Mouse (Mus musculus): Measurements from ENCODE around the gene Hoxb5. TPM values are rescaled to one million over a fixed set of nuclear protein-coding genes. Genes with fewer than 3 reads are reported as not detected.

Hoxb5 gene
- polyA plus RNA-seq, 1 experiment from 2014 or later = 0.09 TPM

GRCm38 (mm10) chr11:96301837-96302236 is 1.3 kb upstream of the Hoxb5 start:
- Histone ChIP-seq H3K9ac (no peak overlapping the region), H3K4me2 (no peak overlapping the region), H3K9me3 (no peaks in the 10 kb centered on the region), H3K4me1 (peaks cover 3% of the 10 kb centered on the region), H3K27ac (no peak overlapping the region), H3K36me3 (replicated peaks) (no peaks in the 10 kb centered on the region), H3K4me3 (no peak overlapping the region), H3K27me3 (replicated peaks) (peaks cover 96% of the 10 kb centered on the region)
- no peak for ATAC-seq (replicated peaks)
- WGBS = under 1% methylated on average over 15 of the region's 15 CpGs

- Histone ChIP-seq H3K9ac (no peak overlapping the region), H3K27ac (no peak overlapping the region), H3K9me3 (no peaks in the 10 kb centered on the region), H3K36me3 (replicated peaks) (no peaks in the 10 kb centered on the region), H3K4me3 (no peak overlapping the region), H3K27me3 (replicated peaks) (peaks cover 96% of the 10 kb centered on the region), H3K4me2 (no peak overlapping the region), H3K4me1 (peaks cover 3% of the 10 kb centered on the region)
- WGBS = 4% methylated on average over 23 of the region's 23 CpGs
- ATAC-seq (replicated peaks) = no peak
Measured at GRCm38 (mm10) chr11:96302381-96303150, 570 bp upstream of the Hoxb5 start.

GRCm38 (mm10) chr11:96304381-96305195 is 1.5 kb downstream of the Hoxb5 start:
- H3K4me1 ChIP-seq = peaks cover 3% of the 10 kb centered on the region
- ATAC-seq (replicated peaks) = no peak
- no peak overlapping the region for H3K9ac ChIP-seq
- H3K9me3 ChIP-seq = no peaks in the 10 kb centered on the region
- no peak overlapping the region for H3K4me2 ChIP-seq
- no peak overlapping the region for H3K27ac ChIP-seq
- no peak overlapping the region for H3K4me3 ChIP-seq
- WGBS = 2% methylated on average over 38 of the region's 38 CpGs
- H3K36me3 ChIP-seq (replicated peaks) = no peaks in the 10 kb centered on the region
- H3K27me3 ChIP-seq (replicated peaks) = peaks cover 98% of the 10 kb centered on the region

GRCm38 (mm10) chr11:96305505-96306182 is 2.5 kb downstream of the Hoxb5 start:
- WGBS = 17% methylated on average over 6 of the region's 6 CpGs
- Histone ChIP-seq H3K4me3 (no peak overlapping the region), H3K9me3 (no peaks in the 10 kb centered on the region), H3K4me2 (no peak overlapping the region), H3K4me1 (peaks cover 3% of the 10 kb centered on the region), H3K27ac (no peak overlapping the region), H3K27me3 (replicated peaks) (peaks cover 98% of the 10 kb centered on the region), H3K36me3 (replicated peaks) (no peaks in the 10 kb centered on the region), H3K9ac (no peak overlapping the region)
- ATAC-seq (replicated peaks) = no peak

GRCm38 (mm10) chr11:96306183-96306907 is 3.2 kb downstream of the Hoxb5 start:
- no peak overlapping the region for H3K4me3 ChIP-seq
- H3K36me3 ChIP-seq (replicated peaks) = no peaks in the 10 kb centered on the region
- peaks cover 3% of the 10 kb centered on the region for H3K4me1 ChIP-seq
- H3K27me3 ChIP-seq (replicated peaks) = peaks cover 99% of the 10 kb centered on the region
- no peak for ATAC-seq (replicated peaks)
- H3K27ac ChIP-seq = no peak overlapping the region
- 5% methylated on average over 7 of the region's 7 CpGs for WGBS
- no peak overlapping the region for H3K9ac ChIP-seq
- H3K9me3 ChIP-seq = no peaks in the 10 kb centered on the region
- H3K4me2 ChIP-seq = no peak overlapping the region

- Histone ChIP-seq H3K27me3 (replicated peaks) (peaks cover 99% of the 10 kb centered on the region), H3K36me3 (replicated peaks) (no peaks in the 10 kb centered on the region), H3K4me3 (no peak overlapping the region), H3K9ac (no peak overlapping the region), H3K27ac (no peak overlapping the region), H3K4me2 (no peak overlapping the region), H3K9me3 (no peaks in the 10 kb centered on the region), H3K4me1 (peaks cover 3% of the 10 kb centered on the region)
- no peak for ATAC-seq (replicated peaks)
- WGBS = 3% methylated on average over 13 of the region's 13 CpGs
Measured at GRCm38 (mm10) chr11:96306908-96307269, 3.8 kb downstream of the Hoxb5 start.

- H3K4me1 ChIP-seq = 0 out of 2 replicates have a peak, but pooled peaks cover under 1% of the 10 kb centered on the region
- no peak overlapping the region for H3K9ac ChIP-seq
- H3K4me2 ChIP-seq = no peak overlapping the region
- ATAC-seq (replicated peaks) = no peak
- H3K36me3 ChIP-seq (replicated peaks) = no peaks in the 10 kb centered on the region
- 15% methylated on average over 4 of the region's 4 CpGs for WGBS
- no peak overlapping the region for H3K4me3 ChIP-seq
- H3K9me3 ChIP-seq = no peaks in the 10 kb centered on the region
- no peak overlapping the region for H3K27ac ChIP-seq
- H3K27me3 ChIP-seq (replicated peaks) = peaks cover 99% of the 10 kb centered on the region
Measured at GRCm38 (mm10) chr11:96308763-96309162, 5.6 kb downstream of the Hoxb5 start.

- no peaks in the 10 kb centered on the region for H3K9me3 ChIP-seq
- 9% methylated on average over 4 of the region's 4 CpGs for WGBS
- H3K4me2 ChIP-seq = no peak overlapping the region
- H3K4me3 ChIP-seq = no peak overlapping the region
- no peak overlapping the region for H3K9ac ChIP-seq
- no peak for ATAC-seq (replicated peaks)
- no peaks in the 10 kb centered on the region for H3K4me1 ChIP-seq
- no peak overlapping the region for H3K27ac ChIP-seq
- H3K27me3 ChIP-seq (replicated peaks) = peaks cover 99% of the 10 kb centered on the region
- no peaks in the 10 kb centered on the region for H3K36me3 ChIP-seq (replicated peaks)
Measured at GRCm38 (mm10) chr11:96309288-96309687, 6.2 kb downstream of the Hoxb5 start.

- no peak overlapping the region for H3K27ac ChIP-seq
- H3K4me3 ChIP-seq = no peak overlapping the region
- no peaks in the 10 kb centered on the region for H3K4me1 ChIP-seq
- H3K9ac ChIP-seq = no peak overlapping the region
- H3K9me3 ChIP-seq = no peaks in the 10 kb centered on the region
- ATAC-seq (replicated peaks) = no peak
- no peak overlapping the region for H3K4me2 ChIP-seq
- no peaks in the 10 kb centered on the region for H3K36me3 ChIP-seq (replicated peaks)
- WGBS = 4% methylated on average over 20 of the region's 20 CpGs
- peaks cover 100% of the 10 kb centered on the region for H3K27me3 ChIP-seq (replicated peaks)
Measured at GRCm38 (mm10) chr11:96310183-96310938, 7.2 kb downstream of the Hoxb5 start.

- 7% methylated on average over 6 of the region's 6 CpGs for WGBS
- H3K36me3 ChIP-seq (replicated peaks) = no peaks in the 10 kb centered on the region
- no peak overlapping the region for H3K27ac ChIP-seq
- no peak overlapping the region for H3K4me3 ChIP-seq
- ATAC-seq (replicated peaks) = no peak
- no peak overlapping the region for H3K9ac ChIP-seq
- H3K4me2 ChIP-seq = no peak overlapping the region
- no peaks in the 10 kb centered on the region for H3K9me3 ChIP-seq
- H3K4me1 ChIP-seq = no peaks in the 10 kb centered on the region
- peaks cover 100% of the 10 kb centered on the region for H3K27me3 ChIP-seq (replicated peaks)
Measured at GRCm38 (mm10) chr11:96311097-96311496, 8.0 kb downstream of the Hoxb5 start.

Data from midbrain, embryonic 15.5 days (tissue).